Mouse (Mus musculus) layer of hippocampus, adult 9-11 months (tissue): Measurements from ENCODE around the gene Ppp2r2c.
A peak's percentile ranks its signal among the peaks of the same experiment; 100 is the strongest.

ENCODE experiments used
- DNase-seq: peaks from one replicate; pipeline ENCODE4 v3.0.0; 2022

Ppp2r2c gene

DNA sequence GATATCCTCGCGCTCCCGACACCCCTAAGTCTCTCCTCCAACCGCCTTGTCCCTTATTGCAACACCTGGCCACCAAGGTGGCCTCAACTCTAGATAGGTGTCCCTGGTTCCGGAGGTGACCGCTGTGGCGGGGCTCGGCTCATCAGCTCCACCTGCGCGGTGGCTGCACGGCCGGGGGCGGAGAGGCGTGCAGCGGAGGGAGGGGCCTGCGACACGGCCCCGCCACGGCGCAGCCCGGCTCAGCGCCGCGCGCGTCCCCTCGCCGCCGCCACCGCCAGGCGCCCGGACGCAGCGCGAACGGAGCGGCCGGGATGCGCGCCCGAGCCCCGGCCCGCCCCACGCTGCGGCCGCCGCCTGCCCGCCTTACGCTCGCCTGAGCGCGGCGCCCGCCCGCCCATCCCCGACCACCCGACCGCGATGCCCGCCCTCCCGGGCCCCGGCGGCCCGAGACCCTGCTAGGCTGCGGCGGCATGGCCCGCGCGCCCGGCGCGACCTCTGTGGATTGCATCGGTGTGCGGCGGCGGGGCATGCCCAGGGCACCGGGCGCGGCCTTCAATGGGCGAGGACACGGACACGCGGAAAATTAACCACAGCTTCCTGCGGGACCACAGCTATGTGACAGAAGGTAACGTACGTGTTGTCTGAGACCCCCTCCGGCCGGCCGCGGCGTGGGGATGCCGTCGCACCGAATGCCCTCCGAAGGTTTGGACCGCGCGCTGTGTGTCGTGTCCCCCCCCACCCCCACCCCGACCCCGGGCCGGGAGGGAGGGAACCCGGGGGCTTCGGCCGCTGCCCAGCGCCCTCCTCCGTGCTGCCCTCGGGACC lies at the start of gene Ppp2r2c:
Gene Ppp2r2c, plus strand, starts transcription at position 248 of the 825 bp plus-strand sequence.
- DNase-seq: no peak

DNA sequence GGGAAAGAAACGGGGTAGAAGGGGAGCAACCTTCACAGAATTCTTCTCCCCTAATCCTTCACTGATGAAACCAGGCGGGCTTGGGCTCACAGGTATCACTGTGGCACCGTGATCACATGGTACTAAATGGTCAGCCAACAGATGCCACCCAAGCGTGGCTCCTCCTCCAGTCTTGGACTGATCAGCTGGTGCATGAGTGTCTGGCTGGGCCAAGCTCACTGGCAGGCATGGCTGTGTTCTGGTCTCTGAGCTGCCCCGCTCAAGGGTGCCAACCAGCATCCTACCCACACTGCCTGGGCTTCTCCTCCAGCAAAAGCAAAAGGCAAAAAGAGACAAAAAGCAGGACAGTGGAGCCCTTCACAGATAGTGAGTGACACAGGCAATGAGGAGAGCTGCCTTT lies 48.6 kb upstream of the Ppp2r2c start:
- DNase-seq: no peak

DNA sequence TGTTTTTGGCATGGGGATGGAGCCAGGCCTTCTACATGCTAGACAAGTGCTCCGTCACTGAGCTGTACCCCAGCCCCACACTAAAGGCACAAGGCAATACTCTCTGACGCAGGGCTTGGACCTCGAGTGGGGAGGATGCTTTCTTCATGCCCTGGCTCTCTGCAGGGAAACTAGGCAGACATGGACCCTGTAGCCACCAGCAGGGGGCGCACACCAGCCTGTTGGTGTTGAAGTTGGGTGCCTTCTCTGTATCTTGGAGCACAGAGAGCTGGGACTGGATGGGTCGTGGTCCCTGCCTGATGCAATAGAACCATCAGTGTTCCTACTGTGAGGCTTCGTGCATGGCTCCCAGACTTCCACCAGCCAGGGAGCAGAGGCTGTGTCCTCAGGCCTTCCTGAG lies 48.2 kb upstream of the Ppp2r2c start:
- peak; percentile 48 for DNase-seq

DNA sequence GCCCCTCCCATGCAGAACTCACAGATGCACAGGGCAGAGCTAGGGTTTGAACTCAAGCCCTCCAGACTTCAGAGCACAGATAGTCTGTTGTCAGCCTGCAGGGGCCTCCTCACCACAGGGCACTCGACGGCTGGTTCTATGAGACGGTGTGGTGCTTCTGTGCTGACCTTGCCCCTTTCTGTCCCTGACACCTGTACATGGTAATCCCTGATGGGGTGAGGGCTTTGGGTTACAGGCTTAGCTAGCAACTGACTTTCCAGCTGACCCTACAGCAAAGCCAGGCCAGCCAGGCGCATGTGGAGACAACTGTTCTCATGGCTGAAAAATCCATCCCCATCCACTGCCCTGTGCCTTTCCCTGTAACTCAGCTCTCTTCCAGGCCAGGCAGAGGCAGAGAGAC lies 45.4 kb upstream of the Ppp2r2c start:
- no peak for DNase-seq

DNA sequence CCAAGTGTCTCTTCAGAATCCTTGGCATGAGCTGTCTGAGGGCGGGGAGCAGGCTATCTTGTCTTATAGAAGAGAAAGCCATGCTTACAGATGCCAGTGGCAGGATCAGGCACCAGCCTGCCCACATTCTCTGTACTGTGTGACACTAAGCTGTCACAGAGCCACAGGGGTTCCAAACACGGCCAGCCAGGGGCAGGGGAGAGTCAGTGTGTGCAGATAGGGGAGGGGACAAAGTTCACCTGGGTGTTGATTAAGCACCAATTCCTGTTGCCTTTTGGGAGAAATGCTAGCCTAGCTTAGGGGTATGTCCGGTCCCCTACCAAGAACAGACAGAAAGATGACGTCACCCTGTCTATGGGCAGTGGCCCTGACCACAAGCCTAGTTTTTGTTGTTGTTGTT lies 39.2 kb upstream of the Ppp2r2c start:
- no peak for DNase-seq

GRCm38 (mm10) chr5:36829913-36830879 lies 38.1 kb upstream of the Ppp2r2c start, which contains the start of gene Man2b2:
Gene Man2b2, minus strand, starts transcription at chr5:36830653.
- DNase-seq: peak; percentile 91

- DNase-seq: peak; percentile 68
These were observed 37.0 kb upstream of the Ppp2r2c start for GRCm38 (mm10) chr5:36831272-36831671.

DNA sequence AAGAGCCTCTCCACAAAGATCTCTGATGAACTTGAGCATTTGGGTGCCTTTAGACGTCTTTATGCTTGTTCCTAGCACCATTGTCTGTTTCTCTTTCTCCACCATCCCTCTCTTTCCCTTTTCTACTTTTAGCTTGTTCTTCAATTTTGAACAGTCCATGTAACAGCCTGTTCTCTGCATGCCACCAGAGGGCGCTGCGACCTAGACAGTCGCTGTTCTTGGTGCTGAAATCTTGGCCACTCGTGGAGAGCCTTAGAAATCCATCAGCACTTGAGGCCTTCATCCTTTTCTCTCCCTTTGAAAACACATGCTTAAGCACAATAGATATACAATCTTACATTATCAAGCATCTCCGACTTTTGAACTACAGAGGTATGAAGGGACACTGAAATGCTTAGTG lies 32.4 kb upstream of the Ppp2r2c start:
- peak; percentile 61 for DNase-seq

DNA sequence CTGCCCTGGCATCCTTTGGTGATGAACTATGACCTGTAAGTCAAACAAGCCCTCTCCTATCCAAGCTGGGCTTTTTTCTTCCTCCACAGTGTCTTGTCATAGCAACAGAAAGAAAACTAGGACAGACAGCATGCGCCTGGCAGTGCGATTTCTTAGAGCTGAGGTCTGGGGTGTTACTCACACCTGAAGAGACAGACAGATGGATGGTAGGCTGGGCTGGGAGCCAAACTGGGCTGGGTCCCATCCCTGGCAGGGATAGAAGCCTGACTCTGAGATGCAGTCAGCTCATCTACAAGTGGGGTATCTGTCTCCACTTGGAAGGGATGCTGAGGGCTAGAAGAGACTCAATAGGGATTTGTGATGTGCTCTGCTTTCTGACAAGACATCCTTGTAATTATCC lies 29.3 kb upstream of the Ppp2r2c start:
- DNase-seq: peak; percentile 41

DNA sequence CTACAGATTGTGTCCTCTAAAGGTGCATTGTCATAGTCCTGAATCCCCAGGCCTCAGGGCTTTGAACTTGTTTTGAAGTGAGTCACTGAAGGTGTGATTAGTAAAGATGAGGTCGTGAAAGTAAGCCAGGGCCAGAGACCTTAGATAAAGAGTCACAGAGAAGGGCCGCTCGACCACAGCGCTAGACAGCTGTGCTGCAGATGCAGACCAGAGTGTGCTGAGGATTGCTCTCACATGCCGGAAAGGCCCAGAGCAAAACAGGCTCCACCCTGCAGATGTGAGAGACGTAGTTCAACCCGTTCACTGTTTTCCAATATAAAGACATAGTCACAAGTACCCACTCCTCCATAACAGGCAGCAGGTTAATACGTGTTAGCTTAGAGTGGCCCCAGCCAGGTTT lies 28.7 kb upstream of the Ppp2r2c start:
- DNase-seq: no peak

GRCm38 (mm10) chr5:36840092-36840491 lies 28.2 kb upstream of the Ppp2r2c start:
- no peak for DNase-seq

GRCm38 (mm10) chr5:36841701-36842100 lies 26.6 kb upstream of the Ppp2r2c start:
- DNase-seq: no peak

DNA sequence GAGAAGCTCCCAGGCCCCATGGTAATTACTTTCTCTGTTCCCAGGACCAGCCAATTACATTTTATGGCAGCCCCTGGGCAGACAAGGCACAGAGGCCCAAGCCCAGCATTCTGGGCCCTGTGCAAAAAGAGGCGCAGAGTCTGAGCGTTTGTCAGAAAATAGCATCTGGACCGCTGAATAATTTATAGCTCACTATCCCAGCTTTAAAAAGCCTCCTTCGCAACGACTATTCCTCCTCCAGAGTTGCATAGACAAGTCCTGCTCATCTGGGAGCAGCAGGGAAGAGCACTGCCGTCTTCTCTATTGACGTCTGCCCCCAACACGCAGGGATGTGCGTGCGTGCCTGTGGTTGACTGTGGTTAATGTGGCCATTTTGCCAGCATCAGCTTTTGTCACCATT lies 23.8 kb upstream of the Ppp2r2c start:
- DNase-seq: no peak

- DNase-seq: no peak
These were observed 16.7 kb upstream of the Ppp2r2c start for GRCm38 (mm10) chr5:36851572-36851971.

DNA sequence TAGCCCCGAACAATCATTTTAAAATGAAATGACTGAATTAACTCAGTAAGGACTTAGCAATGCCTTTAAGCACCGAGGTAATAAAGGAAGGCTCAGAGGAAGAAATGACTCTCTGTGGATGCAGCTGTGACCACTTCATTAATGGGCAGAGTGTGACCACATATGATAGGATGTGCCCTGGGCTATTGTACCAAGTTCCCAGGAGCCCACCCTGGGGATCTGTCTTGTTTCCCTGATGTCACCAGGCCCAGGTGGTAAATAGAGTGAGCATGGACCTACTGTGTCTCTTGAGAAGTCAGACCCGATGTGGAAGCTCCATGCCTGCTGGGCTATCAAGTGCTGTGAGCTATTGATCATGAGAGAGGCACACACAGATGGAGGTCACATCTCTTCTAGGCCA lies 13.1 kb upstream of the Ppp2r2c start:
- DNase-seq: no peak

DNA sequence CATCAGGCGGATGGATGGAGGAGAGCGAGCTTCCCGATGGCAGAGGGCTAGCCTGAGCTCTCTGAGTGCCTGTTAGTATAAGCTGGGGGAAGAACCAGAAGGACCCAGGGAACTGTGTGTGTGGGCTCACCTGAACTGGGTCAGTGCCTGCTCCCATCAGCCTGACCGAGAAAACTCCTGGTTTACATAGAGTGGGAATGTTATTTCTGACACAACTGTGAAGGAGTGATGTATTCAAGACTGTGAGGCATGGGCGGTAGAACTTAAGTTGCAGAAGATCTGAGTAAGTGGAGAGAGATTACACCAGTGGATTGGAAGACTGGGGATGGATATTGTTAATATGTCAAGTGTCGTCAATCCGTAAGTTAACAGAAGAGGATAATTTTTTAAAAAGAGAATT lies 11.8 kb upstream of the Ppp2r2c start:
- DNase-seq: no peak

DNA sequence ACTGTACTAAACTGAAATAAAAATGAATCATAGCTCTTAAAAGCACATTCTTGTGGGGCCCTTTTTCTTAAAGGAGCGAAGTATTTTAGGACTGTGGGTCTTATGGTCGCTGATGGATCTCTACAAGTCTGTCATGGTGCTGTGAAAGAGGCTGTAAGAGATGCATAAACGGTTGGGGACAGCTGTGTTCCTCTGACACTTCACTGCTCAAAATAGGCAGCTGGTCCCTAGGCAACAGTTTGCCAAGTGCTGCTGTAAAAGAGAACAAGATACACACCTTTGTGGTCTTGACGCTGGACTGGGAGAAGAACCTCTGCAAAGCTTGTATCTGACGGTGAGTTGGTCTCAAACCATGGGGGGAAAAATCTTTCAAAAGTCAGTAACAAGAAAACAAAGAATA lies 10.8 kb upstream of the Ppp2r2c start:
- DNase-seq: no peak

- no peak for DNase-seq
These were observed 7.2 kb upstream of the Ppp2r2c start for GRCm38 (mm10) chr5:36861084-36861483.

- DNase-seq: no peak
These were observed 1.5 kb upstream of the Ppp2r2c start for GRCm38 (mm10) chr5:36866701-36867250.

DNA sequence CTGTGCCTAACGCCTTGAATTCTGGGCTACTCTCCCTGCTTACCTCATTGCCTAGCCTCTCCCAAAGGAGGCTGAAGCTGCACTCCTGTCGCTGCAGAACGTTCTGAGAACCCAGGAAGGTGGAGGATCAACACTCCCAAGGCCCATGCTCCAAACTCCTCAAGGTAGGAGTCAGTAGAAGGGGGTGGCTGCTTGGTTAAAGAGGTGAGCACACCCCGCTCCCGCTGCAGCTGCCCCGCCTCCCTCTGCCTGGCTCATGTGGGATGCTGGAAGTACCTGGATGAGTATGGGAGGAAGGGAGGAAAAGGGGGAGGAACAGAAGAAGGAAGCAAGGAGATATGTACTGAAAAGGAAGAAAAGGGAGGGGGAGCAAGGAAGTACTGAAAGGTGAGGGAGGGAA lies 752 bp upstream of the Ppp2r2c start:
- DNase-seq: no peak

- DNase-seq: no peak
These were observed 869 bp downstream of the Ppp2r2c start for GRCm38 (mm10) chr5:36869186-36869577.

GRCm38 (mm10) chr5:36869578-36870236 lies 1.4 kb downstream of the Ppp2r2c start:
- DNase-seq: peak; percentile 69

DNA sequence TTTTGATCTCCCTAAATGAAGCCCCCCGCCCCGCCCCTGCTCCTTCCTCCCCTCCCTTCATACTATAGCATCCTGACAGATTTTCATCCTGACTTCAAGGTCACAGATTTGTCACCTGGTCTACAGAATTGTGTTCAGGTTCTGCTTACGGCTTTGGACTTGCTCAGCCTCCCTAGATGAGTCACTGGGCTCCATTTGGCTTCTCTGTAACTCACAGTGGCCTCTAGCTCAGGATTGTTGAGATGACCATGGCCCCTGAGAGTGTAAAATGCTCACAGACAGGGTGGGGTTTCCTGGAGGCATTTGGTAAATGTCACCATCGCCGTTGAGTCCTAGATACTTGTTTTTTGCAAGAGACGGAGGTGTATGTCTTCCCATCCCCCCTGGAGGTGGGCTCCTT lies 2.6 kb downstream of the Ppp2r2c start:
- no peak for DNase-seq
